Mouse (Mus musculus) CH12.LX (cell line): ENCODE results near the gene Gm10226. TPM values are rescaled to one million over a fixed set of nuclear protein-coding genes. Genes with fewer than 3 reads are reported as not detected.

ENCODE experiments used
- DNase-seq: peaks from one replicate; pipeline ENCODE4 v3.0.0-alpha.2; 2013; ENCODE audit errors: extremely low read depth
- H3K27ac ChIP-seq: 2 replicates; pipeline ENCODE4 v1.5.1; 2012; ENCODE audit warnings: low read depth, mild to moderate bottlenecking, control low read depth, moderate library complexity; ENCODE audit not compliant: insufficient read depth
- H3K27me3 ChIP-seq: replicated peaks from 2 replicates; pipeline ENCODE3; 2012; ENCODE audit warnings: inconsistent platforms
- H3K36me3 ChIP-seq, 2 experiments: replicated peaks in 1 of 2; 2 replicates each; pipeline versions ENCODE3 to v1.6.1; 2012; ENCODE audit warnings: inconsistent platforms in 1 of 2, low read length in 1 of 2, mild to moderate bottlenecking in 1 of 2, mixed read lengths in 1 of 2, moderate library complexity in 1 of 2; ENCODE audit not compliant: control insufficient read depth in 1 of 2, insufficient read depth in 1 of 2
- H3K4me1 ChIP-seq, 2 experiments: 2 replicates each; pipeline ENCODE4 v1.6.1; 2012; ENCODE audit warnings: inconsistent platforms in 1 of 2, moderate library complexity in 1 of 2; ENCODE audit not compliant: insufficient read depth in 2 of 2, control insufficient read depth in 1 of 2
- H3K4me2 ChIP-seq: 2 replicates; pipeline ENCODE4 v1.6.1; 2012; ENCODE audit warnings: low read depth, mild to moderate bottlenecking, control low read depth; ENCODE audit not compliant: poor library complexity, insufficient read depth, severe bottlenecking
- H3K4me3 ChIP-seq, 3 experiments: fragments of 150-350 bp in 1 of 3; sonication (generic) in 1 of 3; replicated peaks in 1 of 3; 2 replicates each; pipeline versions ENCODE3 to v1.5.1; 2011 to 2012; ENCODE audit warnings: low read depth in 2 of 3, low read length in 2 of 3, mild to moderate bottlenecking in 2 of 3, moderate library complexity in 2 of 3, control low read depth in 1 of 3, improper control_type of control experiment in 1 of 3, inconsistent platforms in 1 of 3, mixed read lengths in 1 of 3; ENCODE audit not compliant: poor library complexity in 1 of 3
- H3K79me2 ChIP-seq: replicated peaks from 2 replicates; pipeline ENCODE4 v1.6.1; 2012; ENCODE audit warnings: mild to moderate bottlenecking, moderate library complexity; ENCODE audit not compliant: control insufficient read depth, poor library complexity, insufficient read depth, severe bottlenecking; ENCODE audit errors: extremely low read depth
- H3K9ac ChIP-seq: 2 replicates; pipeline ENCODE4 v1.6.1; 2012; ENCODE audit warnings: low read depth, mild to moderate bottlenecking, control low read depth, moderate library complexity; ENCODE audit not compliant: insufficient read depth
- H3K9me3 ChIP-seq: replicated peaks from 2 replicates; pipeline ENCODE3; 2012; ENCODE audit warnings: low read length, inconsistent platforms, mixed read lengths
- CHD2 ChIP-seq: IDR thresholded peaks from 2 replicates; pipeline ENCODE4 v1.6.1; 2011; ENCODE audit warnings: low read length, improper control_type of control experiment
- ELF1 ChIP-seq: IDR thresholded peaks from 2 replicates; pipeline ENCODE4 v1.6.1; 2014; ENCODE audit warnings: low read depth, mild to moderate bottlenecking, inconsistent platforms, low read length, improper control_type of control experiment
- ETS1 ChIP-seq: conservative IDR thresholded peaks from 2 replicates; pipeline ENCODE4 v1.6.1; 2012; ENCODE audit warnings: low read depth, mild to moderate bottlenecking, inconsistent platforms, low read length, improper control_type of control experiment, moderate library complexity
- HCFC1 ChIP-seq: IDR thresholded peaks from 2 replicates; pipeline ENCODE4 v1.6.1; 2012; ENCODE audit warnings: low read depth, mild to moderate bottlenecking, inconsistent platforms, low read length, improper control_type of control experiment
- JUN ChIP-seq: IDR thresholded peaks from 2 replicates; pipeline ENCODE4 v1.6.1; 2011; ENCODE audit warnings: low read depth, mild to moderate bottlenecking, low read length, improper control_type of control experiment, moderate library complexity; ENCODE audit not compliant: insufficient read depth
- MAFK ChIP-seq: IDR thresholded peaks from 2 replicates; pipeline ENCODE4 v1.6.1; 2011; ENCODE audit warnings: low read length, improper control_type of control experiment; ENCODE audit not compliant: insufficient replicate concordance
- MEF2A ChIP-seq: IDR thresholded peaks from 2 replicates; pipeline ENCODE4 v1.6.1; 2014; ENCODE audit warnings: low read depth, mild to moderate bottlenecking, inconsistent platforms, low read length, improper control_type of control experiment, borderline replicate concordance
- MXI1 ChIP-seq: IDR thresholded peaks from 2 replicates; pipeline ENCODE4 v1.6.1; 2011; ENCODE audit warnings: mild to moderate bottlenecking, low read depth, low read length, improper control_type of control experiment
- NELFE ChIP-seq: IDR thresholded peaks from 2 replicates; pipeline ENCODE4 v1.6.1; 2011; ENCODE audit warnings: low read depth, low read length, improper control_type of control experiment
- NRF1 ChIP-seq: IDR thresholded peaks from 2 replicates; pipeline ENCODE4 v1.6.1; 2014; ENCODE audit warnings: low read depth, mild to moderate bottlenecking, inconsistent platforms, low read length, improper control_type of control experiment, moderate library complexity
- SMC3 ChIP-seq: IDR thresholded peaks from 2 replicates; pipeline ENCODE4 v1.6.1; 2011; ENCODE audit warnings: low read depth, low read length, improper control_type of control experiment
- TBP ChIP-seq: conservative IDR thresholded peaks from 2 replicates; pipeline ENCODE4 v1.6.1; 2011; ENCODE audit warnings: low read depth, low read length, improper control_type of control experiment
- TCF12 ChIP-seq: IDR thresholded peaks from 2 replicates; pipeline ENCODE4 v1.6.1; 2014; ENCODE audit warnings: low read depth, mild to moderate bottlenecking, inconsistent platforms, low read length, improper control_type of control experiment
- ZMIZ1 ChIP-seq: IDR thresholded peaks from 2 replicates; pipeline ENCODE4 v1.6.1; 2012; ENCODE audit warnings: low read depth, mild to moderate bottlenecking, inconsistent platforms, low read length, improper control_type of control experiment
- dilution Hi-C: fragments of 300-500 bp; cut with MboI; formaldehyde crosslinking; loops from 2 replicates; pipeline ENCODE4 v1.14.3; 2020; ENCODE audit warnings: low sequenced_read_pairs; ENCODE audit not compliant: extremely low pct_unique_long_range_greater_than_20kb, extremely low pct_ligation_motif_present
- in situ Hi-C: fragments of 300-500 bp; cut with MboI; formaldehyde crosslinking; loops from 3 replicates; pipeline ENCODE4 v1.14.3; 2019; ENCODE audit warnings: low sequenced_read_pairs, low pct_ligation_motif_present, low pct_unique_long_range_greater_than_20kb, mixed read lengths
- polyA plus RNA-seq: library from polyadenylated mRNA; unstranded; fragments of >175 nt; gene quantifications from 2 replicates; pipeline ENCODE4 v1.2.1, GENCODE M21; 2012; ENCODE audit warnings: low read depth; ENCODE audit not compliant: insufficient read length
- total RNA-seq, 2 experiments: library from RNA; depleted of rRNA; stranded (reverse); fragments of 300-350 nt in 1 of 2; fragments of >200 nt in 1 of 2; gene quantifications; 2 replicates each; pipeline ENCODE4 v1.2.3; 2012 to 2014

The Gm10226 gene
- total and polyA plus RNA-seq, 3 experiments = 3.1 to 5.5 (median 4.8) TPM

DNA sequence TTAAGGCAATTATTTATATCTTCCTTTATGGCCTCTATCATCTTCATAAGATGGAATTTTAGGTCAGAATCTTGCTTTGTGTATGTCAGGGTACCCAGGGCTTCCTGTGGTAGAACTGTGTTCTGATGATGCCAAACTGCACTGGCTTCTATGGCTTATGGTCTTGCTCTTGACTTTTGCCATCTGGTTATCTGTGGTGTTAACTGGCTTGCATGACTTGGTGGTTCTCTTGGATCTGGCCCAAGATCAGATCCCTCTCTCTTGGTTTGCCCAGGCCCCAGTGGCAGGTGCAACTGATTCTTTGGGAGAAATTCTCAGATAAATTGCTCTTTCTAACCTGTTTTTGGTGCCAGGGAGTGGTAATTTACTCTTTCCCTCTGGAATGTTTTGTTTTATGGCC, 4.4 kb downstream of the Gm10226 start:
- Histone ChIP-seq H3K9me3 (no peaks in the 10 kb centered on the region), H3K79me2 (no peaks in the 10 kb centered on the region), H3K9ac (no peak overlapping the region), H3K36me3 (peaks cover 0 to 5% of the 10 kb centered on the region in 2 experiments), H3K27me3 (no peaks in the 10 kb centered on the region), H3K4me1 (no peaks in the 10 kb centered on the region), H3K4me2 (no peak overlapping the region), H3K4me3 (no peak overlapping the region), H3K27ac (no peak overlapping the region)
- dilution Hi-C loops = no loop called here
- in situ Hi-C loops = no loop called here
- no peak for DNase-seq
- TF ChIP-seq NELFE (no peak), ZMIZ1 (no peak), MEF2A (no peak), JUN (no peak)

- Histone ChIP-seq H3K9me3 (no peaks in the 10 kb centered on the region), H3K4me3 (no peak overlapping the region), H3K79me2 (no peaks in the 10 kb centered on the region), H3K4me2 (no peak overlapping the region), H3K27ac (no peak overlapping the region), H3K9ac (no peak overlapping the region), H3K36me3 (no peaks in the 10 kb centered on the region), H3K27me3 (no peaks in the 10 kb centered on the region), H3K4me1 (no peaks in the 10 kb centered on the region)
- in situ Hi-C loops (no loop called here), dilution Hi-C loops (no loop called here)
- TF ChIP-seq ELF1 = no peak
- TF ChIP-seq TBP = no peak
- TF ChIP-seq ETS1 = no peak
- no peak for TF ChIP-seq SMC3
- TF ChIP-seq MXI1 = no peak
- TF ChIP-seq CHD2 = no peak
- TF ChIP-seq NRF1 = no peak
- no peak for TF ChIP-seq MAFK
- TF ChIP-seq HCFC1 = no peak
- TF ChIP-seq TCF12 = no peak
- no peak for DNase-seq
Measured at GRCm38 (mm10) chr17:21702281-21703240, 10.9 kb downstream of the Gm10226 start.
